Mouse (Mus musculus): ENCODE measurements around the gene Vps26a.
A peak's percentile ranks its signal among the peaks of the same experiment; 100 is the strongest.
"Not testable (repeated sequence)": the region's sequence is repeated elsewhere in the genome, so short reads cannot be mapped to it uniquely, and the experiment has no call there.

Gene Vps26a

DNA sequence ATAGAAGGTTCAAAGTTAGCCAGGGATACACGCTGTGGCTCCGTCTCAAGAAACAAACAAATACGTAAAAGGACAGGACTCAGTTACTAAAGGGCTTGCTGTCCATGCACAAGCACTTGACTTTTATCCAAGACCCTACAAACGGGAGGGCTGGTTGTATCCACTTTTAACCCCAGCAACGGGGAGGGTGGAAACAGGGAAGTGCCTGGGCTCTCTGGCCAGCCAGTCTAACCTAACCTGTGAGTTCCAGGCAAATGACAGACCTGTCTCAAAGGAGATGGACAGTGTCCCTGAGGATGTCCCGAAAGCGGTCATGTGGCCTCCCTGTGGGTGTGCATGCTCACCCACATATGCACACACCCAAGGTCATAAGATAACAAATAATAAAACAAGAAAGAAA lies 15.3 kb upstream of the Vps26a start:
- DNase-seq (ENCODE audit: extremely low read depth, insufficient read length, low spot score), result no peak

DNA sequence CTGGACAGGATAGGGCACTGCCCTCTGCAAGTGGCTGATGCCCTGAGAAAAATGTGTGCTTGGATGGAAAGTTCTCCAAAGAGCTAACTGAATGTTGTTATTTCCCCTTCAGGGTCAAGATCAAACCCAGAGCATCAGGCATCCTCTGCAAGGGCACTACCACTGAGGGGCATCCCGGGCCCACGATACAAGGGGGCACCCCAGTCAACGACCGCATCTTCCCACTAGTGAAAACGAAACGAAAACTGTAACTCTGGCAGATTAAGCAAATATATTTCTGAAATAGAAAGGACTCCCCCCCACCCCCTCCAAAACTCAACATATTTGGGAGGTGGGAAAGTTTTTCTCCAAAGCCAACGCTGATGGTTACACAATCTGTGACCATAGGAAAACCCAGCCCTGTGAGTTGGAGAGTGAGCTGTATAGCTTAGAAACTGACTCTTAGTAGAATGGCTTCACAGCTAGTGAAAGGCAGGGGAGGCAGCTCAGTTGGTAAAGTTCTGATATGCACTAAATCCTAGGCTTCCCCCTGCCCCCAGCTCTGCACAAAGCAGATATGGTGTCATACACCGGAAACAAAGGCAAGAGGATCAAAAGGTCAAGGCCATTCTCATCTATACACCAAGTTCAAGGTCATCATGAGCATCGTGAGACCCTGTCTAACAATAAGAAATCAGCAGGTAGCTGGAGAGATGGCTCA lies 14.5 kb upstream of the Vps26a start:
- DNase-seq (ENCODE audit: extremely low read depth, insufficient read length, low spot score), result no peak

DNA sequence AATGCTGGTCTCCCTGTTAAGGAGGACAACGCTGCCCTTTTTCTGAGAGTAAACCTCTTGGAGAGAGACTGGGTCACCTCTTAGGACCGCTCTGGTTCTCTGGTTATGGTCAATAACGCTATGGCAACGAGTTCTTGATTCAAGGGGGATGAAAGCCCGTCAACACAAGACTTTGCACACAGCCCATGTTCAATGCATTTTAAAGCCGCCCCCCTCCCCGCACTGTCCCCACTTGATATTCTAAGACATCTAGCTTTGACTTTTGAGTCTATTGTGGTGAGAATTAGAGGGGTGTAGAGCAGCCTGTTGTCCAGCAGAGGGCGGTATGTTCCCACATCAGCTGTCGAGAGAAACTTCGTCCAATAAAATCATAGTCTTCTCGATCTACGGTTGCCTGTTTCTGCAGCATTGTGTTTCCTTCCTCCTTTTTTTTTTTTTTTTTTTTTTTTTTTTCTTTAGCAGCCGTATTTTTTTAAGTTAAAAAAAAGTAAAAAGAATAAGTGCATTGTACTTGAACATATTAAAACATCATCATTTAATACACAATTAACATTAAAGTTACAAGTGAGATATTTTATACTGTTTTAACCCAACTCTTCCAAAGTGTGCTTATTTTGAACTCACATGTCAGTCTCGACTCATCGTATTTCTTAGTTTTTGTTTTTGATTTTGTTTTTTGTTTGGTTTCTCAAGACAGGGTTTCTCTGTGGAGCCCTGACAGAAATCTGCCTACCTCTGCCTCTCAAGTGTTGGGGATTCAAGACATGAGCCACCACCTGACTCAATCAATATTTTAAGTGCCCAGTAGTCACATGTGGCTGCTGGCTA lies 13.7 kb upstream of the Vps26a start:
- DNase-seq (ENCODE audit: extremely low read depth, insufficient read length, low spot score), result no peak

DNA sequence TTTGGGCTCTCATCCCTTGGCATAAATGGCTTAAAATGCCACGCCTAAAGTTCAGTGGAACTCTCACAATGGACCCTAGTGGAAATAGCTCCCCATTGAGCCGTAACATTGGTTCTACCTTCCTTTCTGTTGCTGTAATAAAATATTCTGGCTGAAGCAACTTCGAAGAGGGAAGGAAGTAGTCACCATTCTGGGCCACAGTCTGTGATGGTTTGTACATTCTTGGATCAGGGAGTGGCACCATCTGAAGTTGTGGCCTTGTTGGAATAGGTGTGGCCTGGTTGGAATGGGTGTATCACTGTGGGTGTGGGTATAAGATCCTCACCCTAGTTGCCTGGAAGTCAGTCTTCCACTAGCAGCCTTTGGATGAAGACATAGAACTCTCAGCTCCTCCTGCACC lies 5.1 kb upstream of the Vps26a start:
- DNase-seq (ENCODE audit: extremely low read depth, insufficient read length, low spot score), result not testable (repeated sequence)

DNA sequence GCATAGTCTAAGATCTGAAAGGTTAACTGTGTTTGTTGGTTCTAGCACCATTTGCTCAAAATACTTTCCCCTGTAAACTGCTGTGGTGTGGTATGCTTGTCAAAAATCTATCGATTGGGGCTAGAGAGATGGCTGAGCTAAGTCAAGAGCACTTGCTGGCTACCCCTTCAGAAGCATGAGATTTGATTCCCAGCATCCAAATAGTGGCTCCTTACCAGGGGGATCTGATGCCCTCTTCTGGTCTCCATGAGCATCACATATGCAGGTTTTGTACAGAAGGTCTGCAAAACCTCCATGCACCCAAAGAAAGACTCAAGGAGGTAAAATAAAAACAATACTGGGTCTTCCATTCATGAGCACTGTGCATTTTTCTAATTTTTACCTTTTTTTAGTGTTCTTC lies 1.7 kb upstream of the Vps26a start:
- peak; percentile 24 for DNase-seq (ENCODE audit: extremely low read depth, insufficient read length, low spot score)

DNA sequence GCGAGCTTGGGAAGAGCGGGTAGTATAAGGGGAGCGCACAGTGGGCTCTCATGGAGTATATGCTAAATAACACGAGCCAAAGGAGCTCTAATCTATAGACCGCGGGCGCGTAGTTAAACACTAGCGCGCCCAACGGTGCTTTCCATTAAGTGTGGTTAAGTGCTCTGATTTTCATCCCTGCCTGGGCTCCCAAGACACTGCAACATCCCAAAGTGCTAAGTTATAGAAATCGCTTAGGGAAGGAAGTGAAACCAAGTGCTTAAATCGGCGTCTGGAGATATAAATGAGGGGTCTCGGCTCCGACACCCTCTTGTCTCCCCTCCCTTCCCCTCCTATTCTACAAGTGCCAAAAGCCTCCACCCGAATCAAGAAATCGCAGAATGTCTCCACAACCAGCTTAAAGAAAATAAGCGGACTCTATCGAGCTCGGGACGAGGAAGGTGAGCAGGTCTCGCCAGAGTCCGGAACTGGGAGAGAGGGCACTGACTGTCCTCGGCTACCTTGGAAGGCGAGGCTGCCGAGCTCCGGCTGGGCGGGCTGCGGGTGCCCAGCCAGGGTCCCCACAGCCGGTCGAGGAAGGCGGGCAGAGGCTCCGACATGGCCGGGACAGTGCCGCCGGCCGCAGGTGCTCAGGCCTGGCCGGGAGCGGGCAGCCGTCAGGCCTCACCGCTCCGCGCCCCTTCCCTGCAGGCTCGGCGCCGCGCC lies 575 bp downstream of the Vps26a start:
- DNase-seq (ENCODE audit: extremely low read depth, insufficient read length, low spot score), result no peak

DNA sequence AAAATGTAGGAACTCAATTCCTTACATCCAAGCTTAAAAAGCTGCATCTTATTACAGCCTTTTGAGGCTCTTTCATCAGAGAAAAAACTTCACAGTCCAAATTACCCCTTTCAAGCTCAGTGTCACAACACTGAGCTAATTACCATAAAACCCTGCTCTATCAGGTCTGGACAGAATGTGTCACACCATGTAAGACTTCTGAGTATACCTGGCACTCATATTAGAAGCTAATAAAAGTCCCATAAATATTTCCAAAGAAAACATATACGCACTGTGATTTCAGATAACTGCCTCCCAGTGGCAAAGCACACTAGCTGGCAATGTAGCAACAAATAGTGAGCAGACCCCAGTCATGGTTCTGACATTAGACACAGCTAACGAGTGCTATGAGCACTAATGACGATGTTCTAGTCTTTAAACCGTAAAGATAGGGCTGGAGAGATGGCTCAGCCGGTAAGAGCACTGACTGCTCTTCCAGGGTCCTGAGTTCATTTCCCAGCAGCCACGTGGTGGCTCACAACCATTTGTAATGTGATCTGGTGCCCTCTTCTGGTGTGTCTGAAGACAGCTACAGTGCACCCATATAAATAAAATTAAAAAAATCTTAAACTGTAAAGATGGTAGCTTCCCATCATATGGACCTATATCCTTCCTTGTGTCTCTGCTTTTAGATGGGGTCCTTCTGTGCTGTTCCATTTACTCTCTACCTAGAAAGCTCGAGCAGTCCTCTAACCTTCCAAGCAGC lies 5.3 kb downstream of the Vps26a start:
- no peak for DNase-seq (ENCODE audit: extremely low read depth, insufficient read length, low spot score)

DNA sequence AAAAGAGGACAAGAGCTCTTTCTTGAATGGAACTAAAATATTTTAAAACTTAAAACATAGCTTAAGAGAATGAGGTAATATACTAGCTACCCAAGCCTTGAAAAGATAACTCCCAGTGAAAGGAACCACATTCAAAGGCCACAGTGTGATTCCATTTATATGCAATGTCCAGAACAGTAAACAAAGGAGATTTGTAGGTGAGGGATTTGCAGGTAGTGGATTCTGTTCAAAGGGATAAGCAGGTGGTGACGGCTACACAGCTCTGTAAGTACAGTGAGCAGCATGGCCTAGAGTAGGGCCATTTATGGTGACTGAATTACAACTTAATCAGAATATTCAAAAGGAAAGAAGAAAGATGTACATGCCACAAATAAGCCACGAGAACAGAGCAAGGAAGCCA lies 9.6 kb downstream of the Vps26a start:
- no peak for DNase-seq (ENCODE audit: extremely low read depth, insufficient read length, low spot score)

DNA sequence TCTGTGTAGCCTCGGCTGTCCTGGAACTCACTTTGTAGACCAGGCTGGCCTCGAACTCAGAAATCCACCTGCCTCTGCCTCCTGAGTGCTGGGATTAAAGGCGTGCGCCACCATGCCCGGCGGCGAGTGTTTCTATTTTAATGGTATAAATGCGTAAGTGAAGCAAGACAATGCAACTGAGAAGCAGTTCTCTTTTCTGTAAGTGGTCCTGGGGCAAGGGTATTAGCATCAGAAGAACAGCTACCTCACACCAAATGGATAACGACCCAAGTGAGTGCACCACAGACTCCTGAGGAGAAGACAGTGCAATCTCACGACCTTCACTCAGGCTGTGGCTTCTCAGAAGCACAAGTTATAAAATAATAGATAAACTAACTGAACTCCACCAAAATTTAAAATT lies 11.7 kb downstream of the Vps26a start:
- DNase-seq (ENCODE audit: extremely low read depth, insufficient read length, low spot score), result no peak

DNA sequence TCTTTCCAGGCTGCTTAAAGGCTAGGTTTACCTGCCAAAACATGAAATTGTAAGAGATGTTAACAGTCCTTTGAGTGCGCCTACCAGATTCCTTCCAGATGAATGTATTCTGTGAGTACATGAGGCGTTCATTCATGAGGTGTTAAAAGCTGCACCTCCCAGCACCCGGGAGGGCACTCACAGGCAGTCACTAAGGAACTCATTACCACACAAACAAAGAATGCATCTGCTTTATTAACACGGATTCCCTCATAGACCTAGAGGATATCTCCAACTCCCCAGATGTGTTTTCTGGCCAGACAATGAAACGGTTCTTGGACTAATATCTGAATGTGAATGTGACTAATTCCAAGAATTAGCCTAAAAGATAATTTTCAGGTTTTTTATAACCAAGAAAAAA lies 15.5 kb downstream of the Vps26a start:
- no peak for DNase-seq (ENCODE audit: extremely low read depth, insufficient read length, low spot score)

DNA sequence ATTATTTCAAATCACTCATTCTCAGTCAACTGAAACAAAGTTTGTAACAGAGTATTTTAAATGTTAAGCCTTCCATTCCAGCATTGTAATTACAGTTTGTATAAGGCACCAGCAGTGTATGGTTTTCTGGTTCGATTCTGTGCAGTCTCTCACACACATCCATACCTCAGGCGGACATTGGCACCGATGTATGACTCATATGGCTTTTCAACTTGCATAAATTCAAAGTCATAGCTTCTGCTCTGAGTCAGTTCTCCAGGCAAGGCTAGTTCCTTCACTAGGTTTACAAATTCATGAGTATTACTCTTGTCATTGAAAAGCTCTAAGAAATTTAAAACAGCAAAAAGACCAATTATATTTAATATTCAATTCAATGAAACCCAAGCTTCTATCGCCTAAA lies 16.9 kb downstream of the Vps26a start:
- DNase-seq (ENCODE audit: extremely low read depth, insufficient read length, low spot score), result no peak

DNA sequence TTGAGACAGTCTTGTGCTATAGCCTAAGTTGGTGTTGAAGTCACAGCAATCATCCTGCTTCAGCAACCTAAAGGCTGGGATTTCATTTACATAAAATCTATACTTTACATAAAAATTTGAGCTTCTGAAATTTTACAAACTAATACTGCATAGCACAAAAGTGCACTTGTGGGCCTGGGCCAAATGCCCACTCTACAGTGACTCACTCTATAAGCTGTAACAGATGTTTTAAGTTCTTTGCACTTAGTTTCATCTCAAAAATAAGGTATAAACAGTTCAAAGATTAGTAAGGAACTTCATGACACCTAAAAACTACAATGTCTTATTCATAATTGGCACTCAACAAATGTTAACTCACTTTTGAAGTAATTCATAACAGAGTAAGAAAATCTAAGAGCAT lies 25.3 kb downstream of the Vps26a start:
- DNase-seq (ENCODE audit: extremely low read depth, insufficient read length, low spot score), result no peak

DNA sequence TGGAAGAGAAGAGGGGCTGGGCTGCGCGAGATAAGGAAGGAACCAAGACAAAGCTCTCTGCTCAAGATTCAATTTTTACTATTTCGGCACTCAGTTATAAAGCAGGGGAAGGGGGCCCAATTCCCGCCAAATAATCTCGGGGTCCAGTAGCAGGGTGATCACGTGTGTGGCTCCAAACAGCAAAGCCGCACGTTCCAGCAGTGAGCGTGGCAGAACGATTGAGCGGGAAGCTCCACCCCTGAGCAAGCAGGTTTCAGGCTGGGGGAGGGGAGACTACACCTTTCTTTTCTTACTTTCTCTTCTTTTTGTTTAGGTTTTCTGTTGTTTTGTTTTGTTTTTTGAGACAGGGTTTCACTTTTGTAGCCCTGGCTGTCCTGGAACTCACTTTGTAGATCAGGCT lies 34.6 kb downstream of the Vps26a start:
- DNase-seq (ENCODE audit: extremely low read depth, insufficient read length, low spot score), result not testable (repeated sequence)

DNA sequence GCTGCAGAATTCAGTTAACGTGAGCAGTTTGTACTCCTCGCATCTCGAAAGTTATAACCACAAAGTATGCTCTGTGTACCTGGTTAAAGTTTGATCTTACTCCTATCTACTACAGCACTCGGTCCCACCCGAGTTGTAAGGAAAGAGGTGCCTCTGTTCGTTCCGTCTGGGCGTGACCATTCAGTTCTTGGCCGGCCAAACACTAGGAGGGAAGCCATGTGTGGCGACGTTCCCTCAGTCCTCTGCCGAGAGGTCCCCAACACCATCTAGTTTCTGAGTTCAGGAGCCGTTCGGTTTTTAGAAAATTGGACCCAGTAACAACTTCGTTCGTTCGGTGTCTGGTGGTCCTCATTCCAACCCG lies 36.3 kb downstream of the Vps26a start:
- no peak for DNase-seq (ENCODE audit: extremely low read depth, insufficient read length, low spot score)

DNA sequence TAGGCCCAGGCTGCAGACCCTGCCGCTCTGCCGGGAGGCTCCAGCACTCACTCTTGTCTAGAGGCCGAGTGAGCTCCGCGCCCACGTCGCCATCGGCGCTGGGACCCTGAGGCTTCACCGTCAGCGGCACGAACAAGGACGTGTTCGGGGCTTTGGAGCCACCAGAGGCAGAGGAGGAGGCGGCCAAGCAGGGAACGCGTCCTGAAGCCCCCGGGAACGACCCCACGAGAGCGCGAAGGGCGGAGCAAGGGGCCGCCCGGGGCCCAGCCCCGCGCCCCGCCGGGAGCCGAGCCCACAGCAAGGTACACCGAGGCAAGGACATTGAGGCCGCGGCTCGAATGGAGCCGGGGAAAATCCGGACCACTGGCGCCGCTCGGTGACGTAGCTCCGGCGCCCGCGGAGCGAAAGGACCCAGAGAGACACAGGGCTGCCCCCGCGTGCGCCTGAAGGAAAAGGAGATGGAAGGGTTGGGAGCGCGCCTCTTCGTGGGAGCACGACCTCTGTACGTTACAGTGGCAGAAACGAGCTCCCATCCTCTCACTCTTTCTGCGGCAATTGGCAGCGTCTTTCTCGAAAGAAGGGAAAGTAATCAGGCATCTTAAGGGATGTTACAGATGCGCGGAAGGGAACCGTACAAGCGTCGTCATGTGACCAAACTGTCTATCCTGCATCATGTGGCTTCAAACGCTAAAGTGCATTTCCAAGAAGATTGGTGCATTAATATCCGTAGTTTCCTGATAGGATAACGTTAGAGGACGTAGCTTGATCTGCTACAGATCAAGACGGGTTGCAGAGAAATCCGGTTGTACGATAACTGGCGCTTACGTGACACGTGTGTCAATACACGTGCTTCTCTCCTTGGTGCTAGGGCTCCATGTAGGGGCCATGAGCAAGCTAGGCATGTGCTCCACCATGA lies 37.0 kb downstream of the Vps26a start, which contains the start of the genes 4930507D05Rik and Supv3l1:
4930507D05Rik (plus strand) TSS at position 126 of the 916 bp plus-strand sequence.
Supv3l1 (minus strand) TSS at position 375 of the 916 bp plus-strand sequence.
- DNase-seq (ENCODE audit: extremely low read depth, insufficient read length, low spot score), result peak; percentile 87

DNA sequence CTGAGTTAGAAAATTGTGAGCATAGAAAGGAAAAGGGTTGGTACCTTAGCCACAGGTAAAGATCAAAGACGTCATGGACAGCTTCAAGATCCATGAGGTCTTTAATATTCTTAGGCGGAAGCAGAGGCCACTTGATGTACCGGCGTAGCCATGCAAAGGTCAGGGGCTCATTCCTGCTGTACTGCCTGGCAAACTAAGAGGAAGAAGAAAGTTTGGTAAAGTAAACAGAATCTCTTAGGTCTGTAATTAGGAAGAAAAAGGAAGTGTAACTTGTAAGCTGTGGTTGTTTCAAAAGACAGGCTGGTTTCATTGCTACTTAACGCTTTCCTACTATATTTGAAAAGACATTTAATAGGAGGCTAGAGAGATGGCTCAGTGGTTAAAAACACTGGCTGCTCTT lies 56.2 kb downstream of the Vps26a start:
- DNase-seq (ENCODE audit: extremely low read depth, insufficient read length, low spot score), result no peak

DNA sequence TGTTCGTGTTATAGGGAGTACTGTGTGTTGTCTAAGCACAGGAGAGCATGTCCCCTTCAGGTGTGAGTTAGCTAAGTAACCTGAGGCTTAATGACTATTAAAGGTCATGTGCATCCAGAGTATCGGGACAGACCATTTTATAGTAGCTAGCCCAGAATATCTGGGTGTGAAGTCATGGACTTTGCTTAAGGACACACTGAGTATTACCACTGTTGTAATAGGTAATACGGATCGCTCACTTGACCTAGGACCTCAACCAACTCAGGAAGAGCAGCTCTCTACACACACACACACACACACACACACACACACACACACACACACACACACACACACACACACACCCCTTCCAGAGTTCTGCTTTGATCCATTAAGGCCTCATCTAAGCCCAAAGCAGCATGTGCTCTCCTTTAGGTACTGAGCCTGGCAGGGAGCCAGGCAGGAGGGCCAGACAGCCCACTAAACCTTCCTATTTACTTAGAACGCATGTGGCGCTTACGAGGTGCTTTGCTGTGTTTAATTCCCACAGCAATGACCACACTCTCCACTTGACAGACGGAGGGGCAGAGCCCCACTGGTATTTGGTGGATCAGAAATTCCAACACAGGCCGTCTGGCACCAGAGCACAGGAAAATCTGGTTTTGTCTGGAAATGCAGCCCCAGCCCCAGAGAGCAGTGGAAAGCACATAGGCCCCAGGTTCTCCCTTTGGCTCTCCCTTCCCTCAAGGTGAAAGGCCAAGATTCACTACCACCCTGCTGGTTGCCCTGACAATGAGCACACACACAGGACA lies 61.3 kb downstream of the Vps26a start:
- no peak for DNase-seq (ENCODE audit: extremely low read depth, insufficient read length, low spot score)

DNA sequence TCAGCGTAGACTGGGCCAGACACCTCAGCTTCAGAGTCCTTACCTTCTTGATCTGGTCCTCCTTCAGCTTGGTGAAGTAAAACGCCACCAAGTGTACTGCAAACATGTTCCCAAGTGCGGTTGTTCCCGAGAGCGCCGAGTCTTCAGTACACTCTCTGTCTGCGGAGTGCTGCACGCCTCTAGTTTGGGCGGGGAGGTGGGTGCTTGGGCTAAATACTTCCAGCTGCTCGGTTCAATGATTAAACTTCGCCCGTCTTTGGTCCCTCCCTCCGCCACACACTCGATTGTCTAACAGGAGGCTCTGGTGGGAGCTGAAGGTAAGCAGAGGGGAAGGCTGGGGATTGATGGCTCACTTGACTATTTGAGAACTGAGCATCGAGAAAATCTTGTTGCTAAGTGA lies 64.3 kb downstream of the Vps26a start, which contains the start of gene Hkdc1:
Hkdc1 (minus strand) TSS at position 237 of the 400 bp plus-strand sequence.
- no peak for DNase-seq (ENCODE audit: extremely low read depth, insufficient read length, low spot score)

DNA sequence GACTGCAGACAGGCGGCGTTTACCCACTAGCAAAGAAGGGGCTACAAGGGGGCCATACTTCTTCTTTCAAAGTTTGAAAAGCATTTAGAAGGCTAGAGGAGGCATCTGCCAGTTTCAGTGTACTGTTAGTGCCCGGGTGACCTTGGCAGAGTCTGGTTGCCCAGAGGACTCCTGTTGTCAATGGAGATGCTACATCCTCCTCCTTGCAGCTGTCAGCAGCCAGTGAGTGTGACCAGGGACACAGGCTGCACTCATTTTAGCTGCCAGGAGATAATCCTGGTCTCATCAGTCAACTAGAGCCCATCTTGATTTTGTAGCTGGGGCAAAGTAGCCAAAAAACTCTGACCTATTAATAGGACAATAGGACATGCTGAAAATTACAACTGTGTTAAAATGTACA lies 65.5 kb downstream of the Vps26a start:
- DNase-seq (ENCODE audit: extremely low read depth, insufficient read length, low spot score), result no peak

Measured in 3134 (cell line).